Mouse (Mus musculus) neural tube, embryonic 13.5 days (tissue): ENCODE results near the gene Hrk. TPM values are rescaled to one million over a fixed set of nuclear protein-coding genes. Genes with fewer than 3 reads are reported as not detected.

ENCODE experiments used
- ATAC-seq: fragments of 200-750 bp; cut with Nextera tagmentation; 2 replicates; pipeline ENCODE4 v1.8.0; 2017; ENCODE audit warnings: low read depth, mild to moderate bottlenecking, moderate TSS enrichment, moderate library complexity
- H3K27ac ChIP-seq: fragments of 300-500 bp; sonication (generic); replicated peaks from 2 replicates; pipeline ENCODE4 v1.5.1; 2015; ENCODE audit warnings: moderate library complexity, mild to moderate bottlenecking, inconsistent platforms
- H3K27me3 ChIP-seq: fragments of 300-500 bp; sonication (generic); 2 replicates; pipeline ENCODE4 v1.6.1; 2015; ENCODE audit warnings: mild to moderate bottlenecking, inconsistent platforms
- H3K36me3 ChIP-seq: fragments of 300-500 bp; sonication (generic); 2 replicates; pipeline ENCODE4 v1.6.1; 2015; ENCODE audit warnings: mild to moderate bottlenecking, inconsistent platforms
- H3K4me1 ChIP-seq: fragments of 300-500 bp; sonication (generic); replicated peaks from 2 replicates; pipeline ENCODE4 v1.6.1; 2015; ENCODE audit warnings: inconsistent platforms
- H3K4me2 ChIP-seq: fragments of 300-500 bp; sonication (generic); 2 replicates; pipeline ENCODE4 v1.6.1; 2015; ENCODE audit warnings: inconsistent platforms, mild to moderate bottlenecking, moderate library complexity
- H3K4me3 ChIP-seq: fragments of 300-500 bp; sonication (generic); 2 replicates; pipeline ENCODE4 v1.5.1; 2015; ENCODE audit warnings: mild to moderate bottlenecking, inconsistent platforms
- H3K9ac ChIP-seq: fragments of 300-500 bp; sonication (generic); 2 replicates; pipeline ENCODE4 v1.6.1; 2015; ENCODE audit warnings: moderate library complexity, mild to moderate bottlenecking, inconsistent platforms
- H3K9me3 ChIP-seq: fragments of 300-500 bp; sonication (generic); 2 replicates; pipeline ENCODE4 v1.6.1; 2016; ENCODE audit warnings: inconsistent platforms
- WGBS: fragments of 180-500 bp; shearing (Covaris S2); methylation state at CpG from one replicate; pipeline ENCODE4 v1.1.7; 2015; 5-methylcytosine and 5-hydroxymethylcytosine counted together
- polyA plus RNA-seq: library from polyadenylated mRNA; unstranded; fragments of >200 nt; fragmentation: Nextera tagmentation; extraction: Ambion mirVana; gene quantifications from 2 replicates; pipeline ENCODE4 v1.2.1, GENCODE M21; 2015

The Hrk gene
- 3.3 and 3.4 TPM in 2 replicates for polyA plus RNA-seq

- H3K4me2 ChIP-seq, result no peak within 1 kb of the TSS
- WGBS, result 65% methylated on average over 12 of the region's 12 CpGs
- H3K27me3 ChIP-seq, result peaks cover 81% of the 10 kb centered on the region
- no peak within 1 kb of the TSS for H3K27ac ChIP-seq
- no peak within 1 kb of the TSS for H3K4me3 ChIP-seq
- H3K36me3 ChIP-seq, result no peaks in the 10 kb centered on the region
- no peak within 1 kb of the TSS for H3K9ac ChIP-seq
- peaks cover 14% of the 10 kb centered on the region for H3K4me1 ChIP-seq
- no peaks in the 10 kb centered on the region for H3K9me3 ChIP-seq
- no peak for ATAC-seq
Observed at GRCm38 (mm10) chr5:118164581-118164980, at the start of gene Hrk. TSS of gene Hrk (plus strand) at chr5:118164648.

GRCm38 (mm10) chr5:118118351-118118750, 46.1 kb upstream of the Hrk start:
- Histone ChIP-seq H3K4me3 (no peak overlapping the region), H3K4me1 (peaks cover 75% of the 10 kb centered on the region), H3K27ac (peak overlapping the region; percentile 87), H3K9ac (peak overlapping the region; percentile 41; the same call in 1 of the 2 replicates), H3K36me3 (no peaks in the 10 kb centered on the region), H3K9me3 (no peaks in the 10 kb centered on the region), H3K4me2 (peak overlapping the region; percentile 18; the same call in 1 of the 2 replicates), H3K27me3 (no peaks in the 10 kb centered on the region)
- ATAC-seq, result no peak
- WGBS, result 76% methylated on average over 3 of the region's 3 CpGs

DNA sequence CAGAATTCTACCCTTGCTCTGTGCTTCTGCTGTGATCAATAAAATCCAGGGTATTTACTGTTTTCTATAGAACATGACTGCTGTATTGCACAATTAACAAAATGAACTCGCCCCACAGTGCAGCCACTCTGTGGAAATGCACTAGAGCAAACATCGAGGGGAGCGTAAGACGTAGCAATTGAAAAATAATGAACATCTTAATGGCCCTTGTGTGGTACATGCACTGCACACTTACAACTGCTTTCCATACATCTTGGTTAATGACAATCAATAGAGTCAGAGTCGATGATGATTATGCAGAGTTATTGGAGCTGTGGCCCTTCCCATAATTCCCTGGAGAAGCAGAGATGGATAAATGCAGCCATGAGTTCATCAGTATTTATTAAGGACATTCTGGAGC, 45.5 kb upstream of the Hrk start:
- WGBS, result 39% methylated on average over 5 of the region's 5 CpGs
- Histone ChIP-seq H3K27me3 (no peaks in the 10 kb centered on the region), H3K36me3 (no peaks in the 10 kb centered on the region), H3K4me1 (peaks cover 75% of the 10 kb centered on the region), H3K9me3 (no peaks in the 10 kb centered on the region), H3K4me3 (no peak overlapping the region), H3K9ac (no peak overlapping the region), H3K4me2 (peak overlapping the region; percentile 18; the same call in 1 of the 2 replicates), H3K27ac (peak overlapping the region; percentile 87)
- ATAC-seq, result peak; percentile 68

DNA sequence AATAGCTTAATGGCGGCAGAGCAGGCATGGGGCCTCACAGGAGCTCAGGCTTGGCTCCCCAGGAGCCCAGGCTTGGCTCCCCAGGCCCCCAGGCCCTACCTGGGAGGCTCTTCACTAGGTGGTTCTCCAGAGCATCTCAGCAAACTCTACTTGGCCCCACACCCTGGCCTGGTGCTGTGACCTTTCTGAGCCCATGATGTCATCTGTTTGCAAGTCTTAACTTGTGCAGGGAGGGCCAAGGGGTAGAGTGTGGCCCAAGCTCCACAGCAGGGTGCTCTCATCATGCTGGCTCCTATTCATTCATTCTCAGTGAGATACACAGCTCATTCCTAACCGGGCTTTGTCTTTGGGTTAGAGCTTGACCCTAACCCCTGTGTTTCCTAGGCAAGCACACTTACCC, 43.8 kb upstream of the Hrk start:
- no peak for ATAC-seq
- H3K4me1 ChIP-seq, result peaks cover 65% of the 10 kb centered on the region
- peak overlapping the region; percentile 87; the same call in 1 of the 2 replicates for H3K27ac ChIP-seq
- no peak overlapping the region for H3K9ac ChIP-seq
- H3K4me2 ChIP-seq, result no peak overlapping the region
- H3K36me3 ChIP-seq, result 0 out of 2 replicates have a peak, but pooled peaks cover 4% of the 10 kb centered on the region
- no peak overlapping the region for H3K4me3 ChIP-seq
- no peaks in the 10 kb centered on the region for H3K27me3 ChIP-seq
- no peaks in the 10 kb centered on the region for H3K9me3 ChIP-seq
- 24% methylated on average over 2 of the region's 2 CpGs for WGBS

- ATAC-seq, result no peak
- WGBS, result 98% methylated on average over 4 of the region's 4 CpGs
- H3K4me1 ChIP-seq, result peaks cover 52% of the 10 kb centered on the region
- H3K27ac ChIP-seq, result no peak overlapping the region
- H3K4me3 ChIP-seq, result no peak overlapping the region
- no peaks in the 10 kb centered on the region for H3K9me3 ChIP-seq
- no peaks in the 10 kb centered on the region for H3K27me3 ChIP-seq
- no peak overlapping the region for H3K4me2 ChIP-seq
- no peak overlapping the region for H3K9ac ChIP-seq
- peaks cover 16% of the 10 kb centered on the region; the same call in 1 of the 2 replicates for H3K36me3 ChIP-seq
Observed at GRCm38 (mm10) chr5:118121928-118122327, 42.5 kb upstream of the Hrk start.

- H3K27me3 ChIP-seq, result no peaks in the 10 kb centered on the region
- H3K4me3 ChIP-seq, result no peak overlapping the region
- H3K9me3 ChIP-seq, result no peaks in the 10 kb centered on the region
- H3K36me3 ChIP-seq, result peaks cover 28% of the 10 kb centered on the region
- no peak overlapping the region for H3K9ac ChIP-seq
- H3K27ac ChIP-seq, result peak overlapping the region; percentile 42; the same call in 1 of the 2 replicates
- H3K4me1 ChIP-seq, result peaks cover 41% of the 10 kb centered on the region
- WGBS, result 68% methylated on average over 10 of the region's 10 CpGs
- no peak for ATAC-seq
- H3K4me2 ChIP-seq, result no peak overlapping the region
Observed at GRCm38 (mm10) chr5:118123096-118123495, 41.4 kb upstream of the Hrk start.

GRCm38 (mm10) chr5:118126671-118127070, 37.8 kb upstream of the Hrk start:
- Histone ChIP-seq H3K4me3 (no peak overlapping the region), H3K9me3 (no peaks in the 10 kb centered on the region), H3K36me3 (peaks cover 36% of the 10 kb centered on the region), H3K9ac (no peak overlapping the region), H3K4me2 (no peak overlapping the region), H3K27me3 (no peaks in the 10 kb centered on the region), H3K4me1 (peaks cover 13% of the 10 kb centered on the region), H3K27ac (no peak overlapping the region)
- 83% methylated on average over 4 of the region's 4 CpGs for WGBS
- ATAC-seq, result no peak

GRCm38 (mm10) chr5:118128208-118128607, 36.2 kb upstream of the Hrk start:
- Histone ChIP-seq H3K9me3 (no peaks in the 10 kb centered on the region), H3K4me1 (peaks cover 11% of the 10 kb centered on the region), H3K27me3 (no peaks in the 10 kb centered on the region), H3K4me3 (no peak overlapping the region), H3K36me3 (peaks cover 36% of the 10 kb centered on the region), H3K4me2 (no peak overlapping the region), H3K27ac (no peak overlapping the region), H3K9ac (no peak overlapping the region)
- ATAC-seq, result no peak
- 84% methylated on average over 6 of the region's 6 CpGs for WGBS

DNA sequence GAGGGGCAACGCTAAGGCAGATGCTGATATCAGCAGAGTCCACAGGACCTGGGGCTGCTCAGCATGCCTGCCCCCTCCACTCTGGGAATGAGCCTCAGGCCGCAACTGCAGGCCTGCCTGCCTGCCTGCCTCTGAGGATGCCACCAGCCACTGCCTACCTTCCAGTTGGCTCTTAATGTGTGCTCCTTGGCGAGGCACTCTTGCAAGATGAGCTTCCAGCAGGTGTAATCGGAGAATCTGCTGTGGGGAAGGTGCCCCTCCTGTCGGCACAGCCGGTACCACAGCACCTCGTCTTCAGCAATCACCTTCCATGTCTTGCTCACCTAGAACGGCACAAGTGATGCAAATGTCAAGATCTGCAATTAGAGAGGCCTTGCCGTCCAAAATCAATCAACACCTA, 35.8 kb upstream of the Hrk start:
- no peaks in the 10 kb centered on the region for H3K9me3 ChIP-seq
- no peak overlapping the region for H3K27ac ChIP-seq
- peaks cover 36% of the 10 kb centered on the region for H3K36me3 ChIP-seq
- no peak overlapping the region for H3K9ac ChIP-seq
- peaks cover 7% of the 10 kb centered on the region for H3K4me1 ChIP-seq
- no peak overlapping the region for H3K4me3 ChIP-seq
- H3K27me3 ChIP-seq, result no peaks in the 10 kb centered on the region
- H3K4me2 ChIP-seq, result no peak overlapping the region
- no peak for ATAC-seq
- WGBS, result 83% methylated on average over 9 of the region's 9 CpGs

GRCm38 (mm10) chr5:118136391-118136790, 28.1 kb upstream of the Hrk start:
- Histone ChIP-seq H3K9me3 (no peaks in the 10 kb centered on the region), H3K36me3 (peaks cover 49% of the 10 kb centered on the region), H3K4me3 (no peak overlapping the region), H3K27ac (peak overlapping the region; percentile 63), H3K4me1 (peaks cover 27% of the 10 kb centered on the region), H3K4me2 (no peak overlapping the region), H3K27me3 (no peaks in the 10 kb centered on the region), H3K9ac (peak overlapping the region; percentile 0; the same call in 1 of the 2 replicates)
- 0 out of 2 replicates have a peak, but pooled peaks have one; percentile 45 for ATAC-seq
- 68% methylated on average over 5 of the region's 5 CpGs for WGBS

DNA sequence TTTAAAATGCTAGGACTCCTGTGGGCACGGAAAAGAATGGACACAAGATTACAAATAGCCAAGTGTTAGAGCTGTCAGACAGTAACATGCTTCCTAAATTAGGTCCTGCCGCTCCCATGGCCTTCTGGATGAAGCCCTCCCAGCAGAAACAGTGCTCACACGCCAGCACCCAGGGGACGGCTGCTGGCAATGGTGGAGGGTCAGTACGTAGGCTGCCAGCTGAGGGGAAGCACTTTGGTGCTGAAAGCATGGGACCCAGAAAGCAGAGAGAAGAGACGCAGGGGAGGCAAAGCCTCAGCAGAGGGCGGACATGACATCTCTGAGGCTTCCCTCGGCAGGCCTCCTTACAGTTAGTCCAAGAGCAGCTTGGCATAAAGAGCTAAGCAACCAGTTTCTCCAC, 24.8 kb upstream of the Hrk start:
- no peak overlapping the region for H3K4me2 ChIP-seq
- no peak overlapping the region for H3K9ac ChIP-seq
- H3K4me3 ChIP-seq, result no peak overlapping the region
- H3K36me3 ChIP-seq, result peaks cover 63% of the 10 kb centered on the region
- 90% methylated on average over 8 of the region's 8 CpGs for WGBS
- H3K27me3 ChIP-seq, result no peaks in the 10 kb centered on the region
- H3K9me3 ChIP-seq, result no peaks in the 10 kb centered on the region
- H3K27ac ChIP-seq, result no peak overlapping the region
- H3K4me1 ChIP-seq, result peaks cover 50% of the 10 kb centered on the region
- no peak for ATAC-seq

- H3K36me3 ChIP-seq, result peaks cover 50% of the 10 kb centered on the region
- H3K27me3 ChIP-seq, result no peaks in the 10 kb centered on the region
- no peaks in the 10 kb centered on the region for H3K9me3 ChIP-seq
- no peak overlapping the region for H3K9ac ChIP-seq
- no peak overlapping the region for H3K4me2 ChIP-seq
- ATAC-seq, result no peak
- 0 out of 2 replicates have a peak overlapping the region, but pooled peaks have one; percentile 9 for H3K27ac ChIP-seq
- no peak overlapping the region for H3K4me3 ChIP-seq
- H3K4me1 ChIP-seq, result peaks cover 55% of the 10 kb centered on the region
- 88% methylated on average over 8 of the region's 8 CpGs for WGBS
Observed at GRCm38 (mm10) chr5:118142471-118142870, 22.0 kb upstream of the Hrk start.
